Mouse (Mus musculus): ENCODE measurements around the gene Tle4.
"Not testable (repeated sequence)": the region's sequence is repeated elsewhere in the genome, so short reads cannot be mapped to it uniquely, and the experiment has no call there.

Tle4 gene

GRCm38 (mm10) chr19:14597917-14598689 lies at the start of gene Tle4:
Gene Tle4 (minus strand): TSS chr19:14598051.
- peak; percentile 99 for DNase-seq (ENCODE audit: low read depth, low spot score)

GRCm38 (mm10) chr19:14645666-14646065 lies 47.8 kb upstream of the Tle4 start:
- DNase-seq (ENCODE audit: low read depth, low spot score): no peak

GRCm38 (mm10) chr19:14644756-14645155 lies 46.9 kb upstream of the Tle4 start:
- DNase-seq (ENCODE audit: low read depth, low spot score): no peak

- not testable (repeated sequence) for DNase-seq (ENCODE audit: low read depth, low spot score)
Observed at GRCm38 (mm10) chr19:14643091-14643490, 45.2 kb upstream of the Tle4 start.

GRCm38 (mm10) chr19:14642663-14643062 lies 44.8 kb upstream of the Tle4 start:
- no peak for DNase-seq (ENCODE audit: low read depth, low spot score)

GRCm38 (mm10) chr19:14635213-14635928 lies 37.5 kb upstream of the Tle4 start:
- DNase-seq (ENCODE audit: low read depth, low spot score): no peak

GRCm38 (mm10) chr19:14623355-14623754 lies 25.5 kb upstream of the Tle4 start:
- no peak for DNase-seq (ENCODE audit: low read depth, low spot score)

GRCm38 (mm10) chr19:14620534-14620933 lies 22.7 kb upstream of the Tle4 start:
- DNase-seq (ENCODE audit: low read depth, low spot score): no peak

GRCm38 (mm10) chr19:14619814-14620213 lies 22.0 kb upstream of the Tle4 start:
- DNase-seq (ENCODE audit: low read depth, low spot score): no peak

- no peak for DNase-seq (ENCODE audit: low read depth, low spot score)
Observed at GRCm38 (mm10) chr19:14614816-14615215, 17.0 kb upstream of the Tle4 start.

GRCm38 (mm10) chr19:14610542-14611317 lies 12.9 kb upstream of the Tle4 start:
- no peak for DNase-seq (ENCODE audit: low read depth, low spot score)

- no peak for DNase-seq (ENCODE audit: low read depth, low spot score)
Observed at GRCm38 (mm10) chr19:14600841-14601240, 3.0 kb upstream of the Tle4 start.

- no peak for DNase-seq (ENCODE audit: low read depth, low spot score)
Observed at GRCm38 (mm10) chr19:14600354-14600753, 2.5 kb upstream of the Tle4 start.

- DNase-seq (ENCODE audit: low read depth, low spot score): no peak
Observed at GRCm38 (mm10) chr19:14599851-14600251, 2.0 kb upstream of the Tle4 start.

GRCm38 (mm10) chr19:14598690-14599288 lies 938 bp upstream of the Tle4 start:
- peak; percentile 24 for DNase-seq (ENCODE audit: low read depth, low spot score)

- peak; percentile 45 for DNase-seq (ENCODE audit: low read depth, low spot score)
Observed at GRCm38 (mm10) chr19:14596941-14597916, 622 bp downstream of the Tle4 start.

- DNase-seq (ENCODE audit: low read depth, low spot score): no peak
Observed at GRCm38 (mm10) chr19:14596358-14596940, 1.4 kb downstream of the Tle4 start.

- DNase-seq (ENCODE audit: low read depth, low spot score): no peak
Observed at GRCm38 (mm10) chr19:14595390-14595997, 2.4 kb downstream of the Tle4 start.

- no peak for DNase-seq (ENCODE audit: low read depth, low spot score)
Observed at GRCm38 (mm10) chr19:14594537-14594936, 3.3 kb downstream of the Tle4 start.

Data from c-Kit-negative CD71-positive TER-119-positive erythroid progenitor cells, embryonic 14.5 days (primary cell).